Mouse (Mus musculus) frontal cortex, adult 2 months (tissue): Measurements from ENCODE around the gene Camkk1. TPM values are rescaled to one million over a fixed set of nuclear protein-coding genes. Genes with fewer than 3 reads are reported as not detected.

Experiments used
- DNase-seq, 2 experiments: peaks; one replicate each; pipeline ENCODE4 v3.0.0; 2022; ENCODE audit warnings: low spot score in 1 of 2; ENCODE audit errors: extremely low spot score in 1 of 2
- polyA plus RNA-seq: library from polyadenylated mRNA; depleted of rRNA; stranded (reverse); fragments of >200 nt; gene quantifications from 2 replicates; pipeline ENCODE4 v1.2.3, GENCODE M21; 2012

Camkk1 gene
- polyA plus RNA-seq, 1 experiment: 65.4 TPM

GRCm38 (mm10) chr11:73048030-73048876 lies 29.4 kb downstream of the Camkk1 start:
- no peak for DNase-seq

- DNase-seq: peak in 1 of 2 experiments; percentile 88
Observed at GRCm38 (mm10) chr11:73049335-73049734, 30.5 kb downstream of the Camkk1 start.

- DNase-seq: no peak
Observed at GRCm38 (mm10) chr11:73052795-73053194, 34.0 kb downstream of the Camkk1 start.

- DNase-seq: no peak
Observed at GRCm38 (mm10) chr11:73057701-73058100, 38.9 kb downstream of the Camkk1 start.

GRCm38 (mm10) chr11:73059630-73060029 lies 40.8 kb downstream of the Camkk1 start:
- DNase-seq: no peak

GRCm38 (mm10) chr11:73061413-73061812 lies 42.6 kb downstream of the Camkk1 start:
- DNase-seq: no peak

- DNase-seq: peak in 1 of 2 experiments; percentile 65
Observed at GRCm38 (mm10) chr11:73071839-73072238, 53.0 kb downstream of the Camkk1 start.

GRCm38 (mm10) chr11:73076295-73076694 lies 57.5 kb downstream of the Camkk1 start:
- DNase-seq: no peak

- DNase-seq: no peak
Observed at GRCm38 (mm10) chr11:73076733-73077132, 57.9 kb downstream of the Camkk1 start.

- DNase-seq: no peak
Observed at GRCm38 (mm10) chr11:73077211-73077720, 58.5 kb downstream of the Camkk1 start.

GRCm38 (mm10) chr11:73078615-73079014 lies 59.8 kb downstream of the Camkk1 start:
- DNase-seq: no peak

GRCm38 (mm10) chr11:73080306-73080705 lies 61.5 kb downstream of the Camkk1 start:
- DNase-seq: no peak

GRCm38 (mm10) chr11:73084303-73084702 lies 65.5 kb downstream of the Camkk1 start:
- no peak for DNase-seq

- DNase-seq: no peak
Observed at GRCm38 (mm10) chr11:73084804-73085231, 66.0 kb downstream of the Camkk1 start.

GRCm38 (mm10) chr11:73085391-73085790 lies 66.6 kb downstream of the Camkk1 start:
- DNase-seq: no peak

GRCm38 (mm10) chr11:73087700-73088480 lies 69.1 kb downstream of the Camkk1 start:
- no peak for DNase-seq

- no peak for DNase-seq
Observed at GRCm38 (mm10) chr11:73090283-73090682, 71.5 kb downstream of the Camkk1 start, which contains the start of gene Itgae. Gene Itgae, plus strand, starts transcription at chr11:73090583.

GRCm38 (mm10) chr11:73090826-73091225 lies 72.0 kb downstream of the Camkk1 start:
- no peak for DNase-seq
